Mouse (Mus musculus) heart, embryonic 15.5 days (tissue): Measurements from ENCODE around the gene Bco1. TPM values are rescaled to one million over a fixed set of nuclear protein-coding genes. Genes with fewer than 3 reads are reported as not detected.
A peak's percentile ranks its signal among the peaks of the same experiment; 100 is the strongest.

Source experiments
- ATAC-seq: fragments of 200-750 bp; cut with Nextera tagmentation; replicated peaks from 2 replicates; pipeline ENCODE4 v1.8.0; 2017; ENCODE audit warnings: low read depth, moderate TSS enrichment; ENCODE audit not compliant: insufficient number of reproducible peaks, insufficient read depth, low FRiP score
- H3K27ac ChIP-seq: fragments of 300-500 bp; sonication (generic); 2 replicates; pipeline ENCODE4 v1.5.1; 2015; ENCODE audit warnings: mild to moderate bottlenecking, inconsistent platforms
- H3K27me3 ChIP-seq: fragments of 300-500 bp; sonication (generic); 2 replicates; pipeline ENCODE4 v1.6.1; 2015; ENCODE audit warnings: inconsistent platforms
- H3K36me3 ChIP-seq: fragments of 300-500 bp; sonication (generic); 2 replicates; pipeline ENCODE4 v1.6.1; 2015; ENCODE audit warnings: mild to moderate bottlenecking, inconsistent platforms
- H3K4me1 ChIP-seq: fragments of 300-500 bp; sonication (generic); replicated peaks from 2 replicates; pipeline ENCODE4 v1.6.1; 2015; ENCODE audit warnings: inconsistent platforms
- H3K4me2 ChIP-seq: fragments of 300-500 bp; sonication (generic); 2 replicates; pipeline ENCODE4 v1.6.1; 2015; ENCODE audit warnings: inconsistent platforms, mild to moderate bottlenecking, moderate library complexity
- H3K4me3 ChIP-seq: fragments of 300-500 bp; sonication (generic); 2 replicates; pipeline ENCODE4 v1.5.1; 2015; ENCODE audit warnings: mild to moderate bottlenecking, inconsistent platforms
- H3K9ac ChIP-seq: fragments of 300-500 bp; sonication (generic); 2 replicates; pipeline ENCODE4 v1.6.1; 2015; ENCODE audit warnings: mild to moderate bottlenecking, inconsistent platforms
- H3K9me3 ChIP-seq: fragments of 300-500 bp; sonication (generic); replicated peaks from 2 replicates; pipeline ENCODE4 v1.6.1; 2016; ENCODE audit warnings: inconsistent platforms
- WGBS: fragments of 180-500 bp; shearing (Covaris S2); methylation state at CpG from one replicate; pipeline ENCODE4 v1.1.7; 2015; ENCODE audit warnings: mixed read lengths; 5-methylcytosine and 5-hydroxymethylcytosine counted together
- polyA plus RNA-seq: library from polyadenylated mRNA; unstranded; fragments of >200 nt; fragmentation: Nextera tagmentation; extraction: Ambion mirVana; gene quantifications from 2 replicates; pipeline ENCODE4 v1.2.1, GENCODE M21; 2015

The Bco1 gene
- polyA plus RNA-seq = 0.16 TPM in 1 of 2 replicates, not detected in the other

DNA sequence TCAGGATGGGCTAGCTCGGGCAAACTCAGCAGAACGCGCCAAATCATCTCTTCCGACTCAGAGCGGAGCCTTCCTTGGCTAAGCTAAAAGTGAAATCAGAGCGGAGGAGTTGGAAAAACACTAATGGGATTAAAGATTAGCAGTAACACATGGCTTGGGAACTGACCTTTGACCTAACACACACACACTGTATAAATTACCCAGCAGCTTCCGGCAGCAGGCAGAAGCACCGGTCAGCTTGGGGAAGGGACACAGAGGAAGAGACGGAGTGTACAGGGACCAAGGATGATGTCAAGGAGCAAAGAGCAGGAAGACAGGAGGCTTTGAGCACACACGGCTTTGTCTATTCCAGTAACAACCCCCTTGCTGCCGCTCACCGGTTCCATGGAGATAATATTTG is at the start of gene Bco1:
Gene Bco1 (plus strand): TSS at position 208 of the 400 bp plus-strand sequence.
- no peak within 1 kb of the TSS for H3K4me2 ChIP-seq
- no peak within 1 kb of the TSS for H3K9ac ChIP-seq
- no peaks in the 10 kb centered on the region for H3K9me3 ChIP-seq
- no peak within 1 kb of the TSS for H3K4me3 ChIP-seq
- no peak for ATAC-seq
- no peak within 1 kb of the TSS for H3K27ac ChIP-seq
- no peaks in the 10 kb centered on the region for H3K36me3 ChIP-seq
- H3K4me1 ChIP-seq = peaks cover 5% of the 10 kb centered on the region; the same call in 1 of the 2 replicates
- H3K27me3 ChIP-seq = no peaks in the 10 kb centered on the region
- 66% methylated on average over 12 of the region's 12 CpGs for WGBS

GRCm38 (mm10) chr8:117049444-117049843 is 46.2 kb upstream of the Bco1 start:
- Histone ChIP-seq H3K4me2 (no peak overlapping the region), H3K27ac (no peak overlapping the region), H3K27me3 (no peaks in the 10 kb centered on the region), H3K9me3 (no peaks in the 10 kb centered on the region), H3K4me3 (no peak overlapping the region), H3K4me1 (no peaks in the 10 kb centered on the region), H3K36me3 (no peaks in the 10 kb centered on the region), H3K9ac (no peak overlapping the region)
- ATAC-seq = 0 out of 2 replicates have a peak, but pooled peaks have one; percentile 12
- WGBS = 63% methylated on average over 7 of the region's 7 CpGs

- Histone ChIP-seq H3K27ac (no peak overlapping the region), H3K4me2 (no peak overlapping the region), H3K27me3 (no peaks in the 10 kb centered on the region), H3K36me3 (no peaks in the 10 kb centered on the region), H3K4me3 (no peak overlapping the region), H3K9me3 (no peaks in the 10 kb centered on the region), H3K9ac (no peak overlapping the region), H3K4me1 (0 out of 2 replicates have a peak, but pooled peaks cover 5% of the 10 kb centered on the region)
- no peak for ATAC-seq
- WGBS = 71% methylated on average over 9 of the region's 9 CpGs
These were observed 44.9 kb upstream of the Bco1 start for GRCm38 (mm10) chr8:117050763-117051162.

GRCm38 (mm10) chr8:117051316-117051715 is 44.3 kb upstream of the Bco1 start:
- Histone ChIP-seq H3K9ac (no peak overlapping the region), H3K9me3 (no peaks in the 10 kb centered on the region), H3K27me3 (no peaks in the 10 kb centered on the region), H3K4me3 (no peak overlapping the region), H3K27ac (no peak overlapping the region), H3K4me1 (0 out of 2 replicates have a peak, but pooled peaks cover 5% of the 10 kb centered on the region), H3K36me3 (no peaks in the 10 kb centered on the region), H3K4me2 (no peak overlapping the region)
- WGBS = 47% methylated on average over 9 of the region's 9 CpGs
- ATAC-seq = no peak

DNA sequence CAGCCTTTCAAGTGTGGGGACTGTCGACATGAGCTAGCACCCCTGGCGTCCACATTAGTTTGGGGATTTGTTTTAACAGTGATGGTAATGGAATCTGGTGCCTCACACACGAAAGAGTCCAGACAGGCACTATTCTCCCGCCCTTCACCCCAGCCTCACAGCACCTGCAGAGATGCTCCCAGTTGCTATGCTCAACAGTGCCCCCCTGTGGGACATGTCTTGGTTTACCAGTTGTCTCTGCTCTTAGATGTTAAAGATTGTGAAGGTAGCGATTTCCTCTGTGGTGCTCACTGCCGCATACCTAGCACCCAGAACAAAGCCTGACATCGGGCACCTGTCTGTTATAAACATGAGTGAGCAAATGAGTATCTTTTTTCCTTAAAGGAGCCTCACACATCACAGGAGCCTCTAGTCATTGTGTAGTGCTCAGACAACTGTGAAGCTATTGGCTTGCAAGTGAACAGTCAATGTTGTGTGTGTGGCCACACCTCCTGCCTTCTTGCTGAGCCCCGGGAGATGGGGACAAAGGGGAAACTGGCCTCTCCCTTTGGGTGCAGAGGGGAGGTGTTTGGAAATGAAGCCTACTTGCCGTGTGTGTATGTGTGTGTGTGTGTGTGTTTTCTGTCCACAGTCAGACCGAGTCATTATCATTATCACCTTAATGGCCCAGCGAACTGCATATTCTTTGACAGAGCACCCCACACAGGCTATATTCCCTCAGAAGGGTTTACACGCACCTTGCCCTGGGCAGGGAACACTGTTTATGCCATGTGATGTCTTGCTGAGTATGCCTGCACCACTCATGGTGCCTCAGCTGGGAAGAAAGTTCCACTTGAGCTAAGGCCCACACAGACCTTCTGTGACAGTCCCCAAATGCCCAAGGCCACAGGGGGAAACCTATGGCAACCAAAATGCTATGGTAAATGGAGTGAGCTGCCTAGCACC is 42.2 kb upstream of the Bco1 start:
- no peak overlapping the region for H3K27ac ChIP-seq
- H3K4me2 ChIP-seq = no peak overlapping the region
- no peaks in the 10 kb centered on the region for H3K27me3 ChIP-seq
- no peaks in the 10 kb centered on the region for H3K36me3 ChIP-seq
- WGBS = 63% methylated on average over 12 of the region's 12 CpGs
- 0 out of 2 replicates have a peak, but pooled peaks cover 5% of the 10 kb centered on the region for H3K4me1 ChIP-seq
- no peak overlapping the region for H3K9ac ChIP-seq
- no peak for ATAC-seq
- H3K4me3 ChIP-seq = no peak overlapping the region
- H3K9me3 ChIP-seq = no peaks in the 10 kb centered on the region

DNA sequence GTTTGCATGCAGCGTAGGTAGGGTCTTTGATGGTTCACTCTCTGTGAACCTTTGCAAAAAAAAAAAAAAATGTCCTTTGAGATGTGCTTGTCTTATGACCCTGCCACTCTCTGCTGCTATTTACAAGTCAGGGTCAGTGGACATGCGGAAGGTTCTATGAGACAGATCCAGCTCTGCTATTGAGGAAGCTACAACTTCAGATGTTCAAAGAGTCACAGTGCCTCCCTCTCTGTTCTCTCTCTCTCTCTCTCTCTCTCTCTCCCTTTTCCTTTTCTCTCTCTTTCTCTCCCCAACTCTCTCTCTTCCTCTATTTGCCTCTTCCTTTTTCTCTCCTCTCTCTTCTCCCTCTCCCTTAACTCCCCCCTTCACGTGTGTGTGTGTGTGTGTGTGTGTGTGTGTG is 41.5 kb upstream of the Bco1 start:
- Histone ChIP-seq H3K9ac (no peak overlapping the region), H3K9me3 (no peaks in the 10 kb centered on the region), H3K27me3 (no peaks in the 10 kb centered on the region), H3K4me1 (0 out of 2 replicates have a peak, but pooled peaks cover 5% of the 10 kb centered on the region), H3K27ac (no peak overlapping the region), H3K4me2 (no peak overlapping the region), H3K4me3 (no peak overlapping the region), H3K36me3 (no peaks in the 10 kb centered on the region)
- ATAC-seq = no peak
- 68% methylated on average over 3 of the region's 3 CpGs for WGBS

DNA sequence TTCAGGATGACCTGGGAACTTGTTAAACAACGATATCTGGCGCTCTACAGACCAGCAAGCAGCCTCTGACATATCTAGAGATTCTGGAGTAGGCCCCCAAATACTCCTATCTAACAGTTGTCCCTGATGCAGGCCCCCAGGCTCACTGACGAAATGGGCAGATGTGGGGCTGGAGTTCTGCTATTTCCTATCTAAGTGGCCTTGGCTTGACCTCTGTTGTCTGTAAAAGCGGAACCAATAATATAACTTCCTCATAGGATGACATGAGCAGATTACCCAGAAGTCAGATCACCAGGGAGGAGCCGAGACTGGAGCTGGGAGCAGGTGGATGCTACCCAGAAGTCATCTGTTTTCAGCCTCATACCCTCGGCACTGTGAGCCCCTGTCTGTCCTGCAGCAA is 40.6 kb upstream of the Bco1 start:
- no peaks in the 10 kb centered on the region for H3K36me3 ChIP-seq
- no peak overlapping the region for H3K27ac ChIP-seq
- H3K4me2 ChIP-seq = no peak overlapping the region
- no peaks in the 10 kb centered on the region for H3K27me3 ChIP-seq
- no peak overlapping the region for H3K4me3 ChIP-seq
- no peaks in the 10 kb centered on the region for H3K9me3 ChIP-seq
- H3K4me1 ChIP-seq = 0 out of 2 replicates have a peak, but pooled peaks cover 5% of the 10 kb centered on the region
- 37% methylated on average over 6 of the region's 6 CpGs for WGBS
- no peak for ATAC-seq
- no peak overlapping the region for H3K9ac ChIP-seq

DNA sequence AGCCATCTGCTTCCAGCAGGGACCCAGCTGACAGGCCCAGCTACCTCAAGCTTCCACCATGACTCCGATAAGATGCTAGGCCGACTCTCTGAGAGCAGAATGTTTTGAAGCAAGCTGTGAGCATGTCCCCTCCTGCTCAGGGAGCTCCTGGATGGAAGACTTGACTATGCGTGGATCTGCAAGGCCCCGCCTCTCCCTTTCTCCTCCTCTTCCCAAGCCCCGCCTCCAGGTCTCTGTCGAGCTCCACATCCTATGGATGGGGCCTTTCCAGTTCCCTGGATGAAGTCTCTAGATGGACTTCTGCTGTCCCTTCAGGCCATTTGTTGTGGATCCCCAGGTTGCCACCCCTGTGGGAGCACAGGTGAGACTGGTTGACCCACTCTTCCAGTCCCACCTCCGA is 36.6 kb upstream of the Bco1 start:
- Histone ChIP-seq H3K4me3 (no peak overlapping the region), H3K4me2 (no peak overlapping the region), H3K9me3 (no peaks in the 10 kb centered on the region; the same call in 1 of the 2 replicates), H3K4me1 (0 out of 2 replicates have a peak, but pooled peaks cover 5% of the 10 kb centered on the region), H3K36me3 (no peaks in the 10 kb centered on the region), H3K27me3 (no peaks in the 10 kb centered on the region), H3K27ac (no peak overlapping the region), H3K9ac (no peak overlapping the region)
- no peak for ATAC-seq
- WGBS = 66% methylated on average over 7 of the region's 7 CpGs

GRCm38 (mm10) chr8:117060306-117060705 is 35.3 kb upstream of the Bco1 start:
- Histone ChIP-seq H3K36me3 (no peaks in the 10 kb centered on the region), H3K4me1 (no peaks in the 10 kb centered on the region), H3K4me3 (no peak overlapping the region), H3K27ac (no peak overlapping the region), H3K27me3 (no peaks in the 10 kb centered on the region), H3K9ac (no peak overlapping the region), H3K9me3 (no peaks in the 10 kb centered on the region; the same call in 1 of the 2 replicates), H3K4me2 (no peak overlapping the region)
- WGBS = 79% methylated on average over 13 of the region's 13 CpGs
- ATAC-seq = no peak

DNA sequence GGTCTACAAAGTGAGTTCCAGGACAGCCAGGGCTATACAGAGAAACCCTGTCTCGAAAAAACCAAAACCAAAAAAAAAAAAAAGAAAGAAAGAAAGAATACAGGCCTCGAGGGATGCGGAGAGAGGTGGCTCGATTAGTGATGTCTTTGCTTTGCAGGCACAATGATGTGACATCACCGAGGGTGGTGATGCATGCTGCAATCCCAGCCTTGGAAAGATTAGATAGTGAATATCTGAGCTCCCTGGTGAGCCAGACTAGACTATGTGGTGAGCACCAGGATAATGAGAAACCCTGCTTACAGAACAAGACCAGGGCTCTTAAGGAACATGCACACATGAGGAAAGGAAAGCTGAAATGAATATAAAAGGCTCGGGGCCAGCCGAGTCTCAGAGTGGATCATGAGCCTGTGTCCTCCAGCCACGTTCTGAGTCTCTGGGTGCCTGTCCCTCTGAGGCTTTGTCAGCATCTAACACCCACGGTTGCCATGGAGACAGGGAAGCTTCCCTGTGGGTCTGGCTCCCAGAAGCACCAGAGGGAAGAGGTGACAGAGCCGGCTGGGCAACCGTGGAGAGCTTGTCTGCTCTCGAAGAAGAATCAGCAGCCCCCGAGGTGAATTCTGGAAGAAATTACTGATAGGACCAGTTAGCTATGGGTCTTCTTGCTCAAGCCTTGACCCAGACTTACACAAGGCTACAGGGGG is 34.3 kb upstream of the Bco1 start:
- Histone ChIP-seq H3K9ac (no peak overlapping the region), H3K4me1 (no peaks in the 10 kb centered on the region), H3K36me3 (no peaks in the 10 kb centered on the region), H3K27ac (no peak overlapping the region), H3K4me2 (no peak overlapping the region), H3K27me3 (no peaks in the 10 kb centered on the region; the same call in 1 of the 2 replicates), H3K9me3 (no peaks in the 10 kb centered on the region; the same call in 1 of the 2 replicates), H3K4me3 (no peak overlapping the region)
- ATAC-seq = no peak
- 46% methylated on average over 13 of the region's 13 CpGs for WGBS

- Histone ChIP-seq H3K36me3 (no peaks in the 10 kb centered on the region), H3K4me3 (no peak overlapping the region), H3K27ac (no peak overlapping the region), H3K4me1 (no peaks in the 10 kb centered on the region), H3K4me2 (no peak overlapping the region), H3K27me3 (no peaks in the 10 kb centered on the region; the same call in 1 of the 2 replicates), H3K9me3 (no peaks in the 10 kb centered on the region; the same call in 1 of the 2 replicates), H3K9ac (no peak overlapping the region)
- ATAC-seq = no peak
- WGBS = 74% methylated on average over 7 of the region's 7 CpGs
These were observed 28.7 kb upstream of the Bco1 start for GRCm38 (mm10) chr8:117066955-117067354.
